Mouse (Mus musculus) heart, embryonic 11.5 days (tissue): ENCODE data around the gene Fosb. TPM values are rescaled to one million over a fixed set of nuclear protein-coding genes. Genes with fewer than 3 reads are reported as not detected.

Experiments
- ATAC-seq: fragments of 200-750 bp; cut with Nextera tagmentation; replicated peaks from 2 replicates; pipeline ENCODE4 v1.8.0; 2017; ENCODE audit warnings: moderate library complexity; ENCODE audit not compliant: insufficient number of reproducible peaks, low FRiP score, low TSS enrichment
- H3K27ac ChIP-seq: fragments of 300-500 bp; sonication (generic); 2 replicates; pipeline ENCODE4 v1.5.1; 2014; ENCODE audit warnings: mild to moderate bottlenecking, low read depth, low read length
- H3K27me3 ChIP-seq: fragments of 300-500 bp; sonication (generic); 2 replicates; pipeline ENCODE4 v1.6.1; 2014; ENCODE audit warnings: mild to moderate bottlenecking, low read length, mixed read lengths; ENCODE audit not compliant: control insufficient read depth, insufficient read depth
- H3K36me3 ChIP-seq: fragments of 300-500 bp; sonication (generic); 2 replicates; pipeline ENCODE4 v1.6.1; 2014; ENCODE audit warnings: mild to moderate bottlenecking, low read length, moderate library complexity, mixed read lengths; ENCODE audit not compliant: control insufficient read depth, insufficient read depth
- H3K4me1 ChIP-seq: fragments of 300-500 bp; sonication (generic); 2 replicates; pipeline ENCODE4 v1.6.1; 2014; ENCODE audit warnings: low read length; ENCODE audit not compliant: control insufficient read depth, insufficient read depth
- H3K4me2 ChIP-seq: fragments of 300-500 bp; sonication (generic); 2 replicates; pipeline ENCODE4 v1.6.1; 2014; ENCODE audit warnings: mild to moderate bottlenecking, moderate library complexity
- H3K4me3 ChIP-seq: fragments of 300-500 bp; sonication (generic); 2 replicates; pipeline ENCODE4 v1.5.1; 2014; ENCODE audit warnings: low read depth, low read length
- H3K9ac ChIP-seq: fragments of 300-500 bp; sonication (generic); 2 replicates; pipeline ENCODE4 v1.6.1; 2014; ENCODE audit warnings: mild to moderate bottlenecking, low read depth, low read length, moderate library complexity
- H3K9me3 ChIP-seq: fragments of 300-500 bp; sonication (generic); replicated peaks from 2 replicates; pipeline ENCODE4 v1.6.1; 2016; ENCODE audit warnings: low read length; ENCODE audit not compliant: control insufficient read depth
- WGBS: fragments of 180-500 bp; shearing (Covaris S2); extraction: QIAGEN DNeasy Blood & Tissue Kit; methylation state at CpG from one replicate; pipeline ENCODE4 v1.1.7; 2014; ENCODE audit not compliant: insufficient replicate concordance; 5-methylcytosine and 5-hydroxymethylcytosine counted together
- polyA plus RNA-seq: library from polyadenylated mRNA; unstranded; fragments of >200 nt; fragmentation: Nextera tagmentation; extraction: Ambion mirVana; gene quantifications from 2 replicates; pipeline ENCODE4 v1.2.1, GENCODE M21; 2014

The Fosb gene
- polyA plus RNA-seq, 1 experiment from 2014 or later = 0.17 TPM

DNA sequence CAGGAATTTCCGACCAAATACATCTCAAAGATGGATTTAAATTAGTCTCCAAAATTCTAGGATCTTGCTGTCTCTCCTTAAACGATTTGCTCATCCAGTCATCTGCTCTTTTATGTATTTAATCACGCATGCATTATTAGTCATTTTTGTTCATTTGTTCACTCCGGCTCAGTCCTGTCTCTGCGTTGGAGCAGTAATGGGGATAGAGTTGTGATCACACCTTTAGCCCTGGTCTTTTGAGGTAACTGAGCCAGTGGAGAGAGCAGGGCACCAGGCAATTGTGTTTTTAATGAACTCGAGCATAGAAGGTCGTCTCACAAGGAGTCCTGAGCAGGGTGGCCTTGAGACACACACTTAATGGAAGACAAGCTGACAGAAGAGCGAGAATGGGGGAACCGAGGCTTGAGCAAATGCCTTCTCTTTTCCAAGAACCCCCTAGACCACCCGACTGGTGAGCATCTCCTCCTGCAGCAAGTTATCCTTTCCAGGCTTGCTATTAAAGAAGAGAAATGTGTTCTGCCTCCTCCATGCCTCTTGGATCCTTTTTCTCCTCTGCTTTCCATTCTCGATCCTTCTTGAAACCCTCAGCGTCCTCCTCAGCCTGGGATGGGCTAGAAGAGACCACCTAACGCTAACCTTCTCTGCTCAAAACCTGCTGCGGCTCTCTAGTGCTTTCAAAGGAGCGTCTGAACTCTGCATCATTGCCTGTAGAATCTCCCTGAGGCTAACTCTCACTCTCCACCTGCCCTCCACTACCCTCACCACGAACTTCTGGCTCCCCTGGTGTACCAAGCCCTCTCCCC, 8.2 kb downstream of the Fosb start:
- WGBS = 11% methylated on average over 16 of the region's 16 CpGs
- no peaks in the 10 kb centered on the region for H3K36me3 ChIP-seq
- no peaks in the 10 kb centered on the region for H3K9me3 ChIP-seq
- H3K4me2 ChIP-seq = peak overlapping the region; percentile 52
- ATAC-seq = no peak
- H3K9ac ChIP-seq = peak overlapping the region; percentile 58
- H3K4me3 ChIP-seq = peak overlapping the region; percentile 44
- peaks cover 47% of the 10 kb centered on the region for H3K27me3 ChIP-seq
- H3K4me1 ChIP-seq = peaks cover 25% of the 10 kb centered on the region
- no peak overlapping the region for H3K27ac ChIP-seq

- Histone ChIP-seq H3K36me3 (no peaks in the 10 kb centered on the region), H3K4me3 (peak overlapping the region; percentile 44), H3K27ac (no peak overlapping the region; the same call in 1 of the 2 replicates), H3K4me2 (peak overlapping the region; percentile 52), H3K27me3 (peaks cover 38% of the 10 kb centered on the region), H3K4me1 (peaks cover 25% of the 10 kb centered on the region), H3K9ac (peak overlapping the region; percentile 58; the same call in 1 of the 2 replicates), H3K9me3 (no peaks in the 10 kb centered on the region)
- peak; percentile 58; the same call in 1 of the 2 replicates for ATAC-seq
- under 1% methylated on average over 29 of the region's 29 CpGs for WGBS
Observed at GRCm38 (mm10) chr7:19300501-19301421, 9.1 kb downstream of the Fosb start.

DNA sequence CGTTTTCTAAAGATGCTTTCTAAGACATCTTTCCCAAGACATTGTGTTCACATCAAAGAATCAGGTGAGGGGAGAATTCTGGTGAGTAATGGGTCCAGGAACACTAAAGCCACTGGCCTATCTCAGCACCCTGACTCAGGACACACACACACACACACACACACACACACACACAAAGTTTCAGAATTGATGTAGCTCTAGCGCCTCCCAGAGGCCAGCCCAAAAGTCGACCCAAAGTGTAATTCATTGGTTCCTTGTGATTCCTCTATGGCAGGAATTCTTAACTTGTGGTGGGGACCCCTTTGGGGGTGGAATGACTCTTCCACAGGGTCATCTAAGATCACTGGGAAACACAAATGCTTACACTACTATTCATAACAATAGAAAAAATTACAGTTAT, 10.7 kb downstream of the Fosb start:
- WGBS = 24% methylated on average over 3 of the region's 3 CpGs

DNA sequence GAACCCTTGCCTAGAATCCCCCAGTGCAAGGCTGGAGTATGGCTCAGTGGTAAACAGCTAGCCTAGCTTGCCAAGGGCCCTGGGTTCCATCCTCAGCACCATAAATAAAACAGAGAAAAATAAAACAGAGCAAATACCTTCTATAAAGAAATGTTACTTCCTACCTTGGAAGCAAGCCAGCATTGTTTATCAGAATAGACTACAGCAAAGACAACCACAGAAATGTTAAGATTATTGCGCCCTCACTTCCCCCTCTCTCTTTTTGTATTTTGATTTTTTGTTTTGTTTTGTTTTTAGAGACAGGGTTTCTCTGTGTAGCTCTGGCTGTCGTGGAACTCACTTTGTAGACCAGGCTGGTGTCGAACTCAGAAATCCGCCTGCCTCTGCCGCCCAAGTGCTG, 12.1 kb downstream of the Fosb start:
- 84% methylated on average over 5 of the region's 5 CpGs for WGBS
- Histone ChIP-seq H3K9me3 (no peaks in the 10 kb centered on the region), H3K27me3 (peaks cover 11% of the 10 kb centered on the region), H3K4me1 (peaks cover 8% of the 10 kb centered on the region), H3K27ac (no peak overlapping the region), H3K9ac (no peak overlapping the region), H3K4me3 (no peak overlapping the region), H3K36me3 (no peaks in the 10 kb centered on the region), H3K4me2 (no peak overlapping the region)
- ATAC-seq = no peak

More for the DNA sequence above, 10.7 kb downstream of the Fosb start:
- Histone ChIP-seq H3K27ac (no peak overlapping the region), H3K27me3 (peaks cover 24% of the 10 kb centered on the region), H3K9me3 (no peaks in the 10 kb centered on the region), H3K4me3 (no peak overlapping the region), H3K9ac (no peak overlapping the region), H3K4me1 (peaks cover 16% of the 10 kb centered on the region), H3K4me2 (no peak overlapping the region), H3K36me3 (no peaks in the 10 kb centered on the region)
- ATAC-seq = no peak

GRCm38 (mm10) chr7:19297034-19297433, 12.8 kb downstream of the Fosb start:
- 80% methylated on average over 6 of the region's 6 CpGs for WGBS
- Histone ChIP-seq H3K4me2 (no peak overlapping the region), H3K27me3 (peaks cover 4% of the 10 kb centered on the region), H3K27ac (no peak overlapping the region), H3K9me3 (no peaks in the 10 kb centered on the region), H3K9ac (no peak overlapping the region), H3K36me3 (no peaks in the 10 kb centered on the region), H3K4me1 (peaks cover 8% of the 10 kb centered on the region), H3K4me3 (no peak overlapping the region)
- ATAC-seq = no peak

- peak; percentile 32; the same call in 1 of the 2 replicates for ATAC-seq
- no peaks in the 10 kb centered on the region for H3K27me3 ChIP-seq
- no peak overlapping the region for H3K27ac ChIP-seq
- no peaks in the 10 kb centered on the region for H3K36me3 ChIP-seq
- no peak overlapping the region for H3K9ac ChIP-seq
- H3K4me3 ChIP-seq = peak overlapping the region; percentile 21
- 20% methylated on average over 21 of the region's 22 CpGs for WGBS
- H3K4me1 ChIP-seq = peaks cover 7% of the 10 kb centered on the region; the same call in 1 of the 2 replicates
- H3K9me3 ChIP-seq = no peaks in the 10 kb centered on the region
- H3K4me2 ChIP-seq = peak overlapping the region; percentile 54
Observed at GRCm38 (mm10) chr7:19295503-19296185, 14.2 kb downstream of the Fosb start.

GRCm38 (mm10) chr7:19290969-19291596, 18.8 kb downstream of the Fosb start:
- Histone ChIP-seq H3K4me3 (peak overlapping the region; percentile 62), H3K27ac (peak overlapping the region; percentile 60), H3K9ac (peak overlapping the region; percentile 70), H3K36me3 (no peaks in the 10 kb centered on the region), H3K4me2 (peak overlapping the region; percentile 92), H3K27me3 (no peaks in the 10 kb centered on the region), H3K9me3 (no peaks in the 10 kb centered on the region), H3K4me1 (peaks cover 9% of the 10 kb centered on the region; the same call in 1 of the 2 replicates)
- peak; percentile 64 for ATAC-seq
- WGBS = 2% methylated on average over 20 of the region's 20 CpGs

- 25% methylated on average over 4 of the region's 4 CpGs for WGBS
- no peaks in the 10 kb centered on the region for H3K36me3 ChIP-seq
Observed at GRCm38 (mm10) chr7:19284763-19285162, 25.1 kb downstream of the Fosb start.

More at GRCm38 (mm10) chr7:19284763-19285162, 25.1 kb downstream of the Fosb start:
- no peaks in the 10 kb centered on the region; the same call in 1 of the 2 replicates for H3K4me1 ChIP-seq
- H3K9me3 ChIP-seq = no peaks in the 10 kb centered on the region
- H3K4me2 ChIP-seq = no peak overlapping the region
- no peak for ATAC-seq
- H3K27ac ChIP-seq = no peak overlapping the region
- H3K27me3 ChIP-seq = peaks cover 30% of the 10 kb centered on the region
- H3K9ac ChIP-seq = no peak overlapping the region
- H3K4me3 ChIP-seq = no peak overlapping the region
